Mouse (Mus musculus) brain, embryonic 18.5 days (tissue): ENCODE measurements at regions not wholly inside any gene's neighbourhood (a gene's known extent, or its start where the extent isn't known, plus 50 kb on each side); places are given as distances from the start of the nearest gene placed in this dataset.

ENCODE experiments used
- DNase-seq: peaks from one replicate; pipeline ENCODE4 v3.0.0-alpha.2; 2012; ENCODE audit warnings: low read depth, low spot score

- DNase-seq, result no peak
Measured at GRCm38 (mm10) chr10:41018888-41019287, 53.2 kb downstream of the Gpr6 start.

GRCm38 (mm10) chr10:41016547-41016946, 55.5 kb downstream of the Gpr6 start:
- DNase-seq, result no peak

GRCm38 (mm10) chr10:41015654-41016053, 56.4 kb downstream of the Gpr6 start:
- DNase-seq, result no peak

GRCm38 (mm10) chr10:41010585-41010984, 61.5 kb downstream of the Gpr6 start:
- no peak for DNase-seq

- DNase-seq, result no peak
Measured at GRCm38 (mm10) chr10:41007866-41008265, 64.2 kb downstream of the Gpr6 start.

- no peak for DNase-seq
Measured at GRCm38 (mm10) chr10:41006634-41007033, 65.5 kb downstream of the Gpr6 start.

- DNase-seq, result no peak
Measured at GRCm38 (mm10) chr10:41005776-41006175, 66.3 kb downstream of the Gpr6 start.

GRCm38 (mm10) chr10:41004753-41005152, 67.3 kb downstream of the Gpr6 start:
- DNase-seq, result no peak

- DNase-seq, result peak; percentile 80
Measured at GRCm38 (mm10) chr10:41004044-41004689, 67.9 kb downstream of the Gpr6 start.

GRCm38 (mm10) chr10:41003197-41003596, 68.9 kb downstream of the Gpr6 start:
- DNase-seq, result no peak

- no peak for DNase-seq
Measured at GRCm38 (mm10) chr10:41000965-41001364, 71.1 kb downstream of the Gpr6 start.

GRCm38 (mm10) chr10:40999486-40999885, 72.6 kb downstream of the Gpr6 start:
- DNase-seq, result no peak

- DNase-seq, result no peak
Measured at GRCm38 (mm10) chr10:40998799-40999198, 73.3 kb downstream of the Gpr6 start.

GRCm38 (mm10) chr10:40998330-40998729, 73.8 kb downstream of the Gpr6 start:
- DNase-seq, result peak; percentile 73

GRCm38 (mm10) chr10:40997606-40998005, 74.5 kb downstream of the Gpr6 start:
- no peak for DNase-seq
